Mouse (Mus musculus) midbrain, postnatal 0 days (tissue): ENCODE data around the gene Mageb16. TPM values are rescaled to one million over a fixed set of nuclear protein-coding genes. Genes with fewer than 3 reads are reported as not detected.

ENCODE experiments used
- ATAC-seq: fragments of 200-750 bp; cut with Nextera tagmentation; 2 replicates; pipeline ENCODE4 v1.8.0; 2017; ENCODE audit warnings: moderate number of reproducible peaks, mild to moderate bottlenecking, moderate TSS enrichment, moderate library complexity; ENCODE audit not compliant: low FRiP score
- DNase-seq: peaks from one replicate; pipeline ENCODE4 v3.0.0-alpha.2; 2015; ENCODE audit warnings: low spot score
- H3K27ac ChIP-seq: fragments of 300-500 bp; sonication (generic); 2 replicates; pipeline ENCODE4 v1.5.1; 2014; ENCODE audit warnings: low read depth, mild to moderate bottlenecking, low read length, mixed read lengths
- H3K27me3 ChIP-seq: fragments of 300-500 bp; sonication (generic); 2 replicates; pipeline ENCODE4 v1.6.1; 2014; ENCODE audit warnings: low read length, control low read depth, mixed read lengths; ENCODE audit not compliant: insufficient read depth
- H3K36me3 ChIP-seq: fragments of 300-500 bp; sonication (generic); 2 replicates; pipeline ENCODE4 v1.6.1; 2014; ENCODE audit warnings: low read length, control low read depth, mixed read lengths; ENCODE audit not compliant: insufficient read depth
- H3K4me1 ChIP-seq: fragments of 300-500 bp; sonication (generic); 2 replicates; pipeline ENCODE4 v1.6.1; 2014; ENCODE audit warnings: mild to moderate bottlenecking, control low read depth, antibody characterized with exemption, low read length, mixed read lengths; ENCODE audit not compliant: insufficient read depth
- H3K4me2 ChIP-seq: fragments of 300-500 bp; sonication (generic); 2 replicates; pipeline ENCODE4 v1.6.1; 2014; ENCODE audit warnings: low read depth, mild to moderate bottlenecking, low read length, mixed read lengths; ENCODE audit not compliant: poor library complexity, severe bottlenecking
- H3K4me3 ChIP-seq: fragments of 300-500 bp; sonication (generic); 2 replicates; pipeline ENCODE4 v1.5.1; 2014; ENCODE audit warnings: low read depth, mild to moderate bottlenecking, low read length, moderate library complexity
- H3K9ac ChIP-seq: fragments of 300-500 bp; sonication (generic); replicated peaks from 2 replicates; pipeline ENCODE4 v1.6.1; 2014; ENCODE audit warnings: mild to moderate bottlenecking, low read length, moderate library complexity, mixed read lengths; ENCODE audit not compliant: poor library complexity, severe bottlenecking
- H3K9me3 ChIP-seq: fragments of 300-500 bp; sonication (generic); 2 replicates; pipeline ENCODE4 v1.6.1; 2016; ENCODE audit warnings: low read length, control low read depth
- CTCF ChIP-seq: IDR thresholded peaks from 2 replicates; pipeline ENCODE4 v1.5.1; 2016; ENCODE audit warnings: antibody characterized with exemption, mild to moderate bottlenecking
- WGBS: fragments of 180-500 bp; shearing (Covaris S2); extraction: QIAGEN DNeasy Blood & Tissue Kit; methylation state at CpG from one replicate; pipeline ENCODE4 v1.1.7; 2014; 5-methylcytosine and 5-hydroxymethylcytosine counted together
- polyA plus RNA-seq: library from polyadenylated mRNA; unstranded; fragments of >200 nt; fragmentation: Nextera tagmentation; extraction: Ambion mirVana; gene quantifications from 2 replicates; pipeline ENCODE4 v1.2.1, GENCODE M21; 2015
- total RNA-seq: library from RNA; depleted of rRNA; stranded (reverse); fragments of >200 nt; gene quantifications from 2 replicates; pipeline ENCODE4 v1.2.3, GENCODE M21; 2014; rRNA removed

Gene Mageb16
- total RNA-seq (0.24 TPM in 1 of 2 replicates, not detected in the other), polyA plus RNA-seq (not detected in 2 replicates)

DNA sequence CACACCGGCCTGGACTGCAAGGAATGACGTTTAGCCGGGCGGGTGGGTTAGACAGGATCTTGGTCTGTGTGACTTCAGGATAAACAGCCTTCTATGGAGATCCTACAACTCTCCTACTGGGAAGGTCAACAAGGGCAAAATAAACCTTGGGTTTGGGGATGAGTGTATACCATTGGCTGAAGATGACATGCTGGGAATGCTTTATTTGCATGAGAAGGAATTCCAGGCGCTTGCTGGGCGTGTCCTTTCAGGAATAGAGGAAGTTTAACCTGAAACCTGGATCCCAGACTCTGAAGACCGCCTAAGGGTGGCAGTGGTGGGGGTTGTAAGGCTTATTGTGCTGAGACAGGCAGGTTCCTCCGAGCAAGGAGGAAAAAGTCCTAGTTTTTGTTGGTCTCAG lies at the start of gene Mageb16:
Gene Mageb16, minus strand, starts transcription at position 25 of the 400 bp plus-strand sequence.
- Histone ChIP-seq H3K4me2 (no peak within 1 kb of the TSS), H3K4me3 (no peak within 1 kb of the TSS), H3K4me1 (no peaks in the 10 kb centered on the region), H3K9me3 (no peaks in the 10 kb centered on the region), H3K9ac (no peak within 1 kb of the TSS), H3K27ac (no peak within 1 kb of the TSS), H3K36me3 (no peaks in the 10 kb centered on the region), H3K27me3 (no peaks in the 10 kb centered on the region)
- no peak for TF ChIP-seq CTCF
- WGBS, result 67% methylated on average over 8 of the region's 8 CpGs
- ATAC-seq (no peak), DNase-seq (no peak)

DNA sequence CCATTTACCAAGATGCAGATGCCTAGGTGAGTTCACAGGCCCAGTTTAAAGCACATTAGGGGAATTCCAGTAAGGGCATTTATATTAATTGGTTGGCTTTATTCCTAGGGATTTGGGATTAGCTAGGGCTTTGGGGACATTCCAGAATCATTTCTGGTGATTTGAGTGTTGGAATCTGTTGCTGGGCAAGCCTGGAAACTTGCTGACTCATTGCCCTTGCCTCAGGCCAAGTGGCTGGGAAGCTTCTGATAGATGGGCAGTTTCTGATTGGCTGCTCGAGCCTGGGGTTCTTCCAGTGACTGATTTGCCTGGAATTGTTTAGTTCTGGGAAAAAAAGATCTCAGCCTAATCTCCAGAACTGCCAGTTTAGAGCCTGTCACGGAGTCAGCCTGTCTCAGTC lies 20.1 kb downstream of the Mageb16 start:
- DNase-seq, result no peak
- Histone ChIP-seq H3K27ac (no peak overlapping the region), H3K4me3 (no peak overlapping the region), H3K9me3 (no peaks in the 10 kb centered on the region), H3K9ac (no peak overlapping the region), H3K27me3 (no peaks in the 10 kb centered on the region), H3K36me3 (no peaks in the 10 kb centered on the region), H3K4me1 (no peaks in the 10 kb centered on the region), H3K4me2 (no peak overlapping the region)
- ATAC-seq, result no peak
- TF ChIP-seq CTCF, result no peak
- 46% methylated on average over 2 of the region's 2 CpGs for WGBS

DNA sequence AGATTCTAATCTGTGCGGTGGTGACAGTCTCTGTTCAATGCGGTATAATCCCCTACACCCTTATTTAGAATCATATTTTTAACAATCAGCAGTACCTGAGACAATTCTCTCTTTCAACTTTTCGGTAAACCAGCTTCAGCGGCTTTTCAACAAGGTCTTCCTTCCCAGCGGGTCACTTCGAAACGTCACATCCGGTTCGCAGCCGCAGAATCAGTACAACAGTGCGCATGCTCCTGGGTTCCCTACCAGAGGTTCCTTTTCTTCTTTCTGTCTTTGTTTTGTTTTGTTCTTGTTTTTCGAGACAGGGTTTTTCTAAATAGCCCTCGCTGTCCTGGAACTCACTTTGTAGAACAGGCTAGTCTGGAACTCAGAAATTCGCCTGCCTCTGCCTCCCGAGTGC lies 35.8 kb downstream of the Mageb16 start:
- ATAC-seq (no peak), DNase-seq (no peak)
- H3K4me2 ChIP-seq, result no peak overlapping the region
- no peak for TF ChIP-seq CTCF
- no peak overlapping the region for H3K9ac ChIP-seq
- WGBS, result 92% methylated on average over 15 of the region's 15 CpGs
- H3K27me3 ChIP-seq, result no peaks in the 10 kb centered on the region
- H3K27ac ChIP-seq, result no peak overlapping the region
- no peaks in the 10 kb centered on the region for H3K9me3 ChIP-seq
- no peaks in the 10 kb centered on the region for H3K36me3 ChIP-seq
- H3K4me1 ChIP-seq, result no peaks in the 10 kb centered on the region
- H3K4me3 ChIP-seq, result no peak overlapping the region

DNA sequence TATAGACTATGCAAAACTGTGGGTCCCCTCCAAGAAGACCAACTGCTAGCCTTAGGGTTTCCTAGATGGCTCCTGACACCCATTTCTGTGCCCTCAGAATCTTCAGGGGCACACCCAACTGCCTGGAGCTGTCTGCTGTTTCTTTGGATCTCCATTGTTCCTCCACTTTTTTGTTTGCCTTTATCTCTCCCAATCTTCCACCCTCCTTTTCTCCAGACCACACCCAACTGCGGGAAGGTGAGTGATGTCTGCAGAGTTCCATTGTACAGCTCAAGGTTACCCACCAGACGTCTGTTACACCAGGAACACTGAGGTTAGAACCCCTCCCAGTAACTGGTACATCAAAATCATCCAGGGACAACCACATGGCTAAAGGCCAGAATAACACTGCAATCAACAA lies 64.8 kb downstream of the Mageb16 start:
- no peak for DNase-seq
- H3K4me1 ChIP-seq, result no peaks in the 10 kb centered on the region
- no peak for TF ChIP-seq CTCF
- H3K9me3 ChIP-seq, result no peaks in the 10 kb centered on the region
- 77% methylated on average over 2 of the region's 2 CpGs for WGBS
- ATAC-seq, result no peak
- H3K9ac ChIP-seq, result no peak overlapping the region
- no peak overlapping the region for H3K4me3 ChIP-seq
- H3K27ac ChIP-seq, result no peak overlapping the region
- H3K27me3 ChIP-seq, result no peaks in the 10 kb centered on the region
- H3K36me3 ChIP-seq, result no peaks in the 10 kb centered on the region
- no peak overlapping the region for H3K4me2 ChIP-seq

Other genes with a start within 250 kb of the Mageb16 start
- 1.5 and 2.5 TPM in 2 replicates for gene Gm7173, start 154.2 kb downstream of the Mageb16 start, total RNA-seq
- 0.53 and 1.3 TPM in 2 replicates for gene Gm7173, start 154.2 kb downstream of the Mageb16 start, polyA plus RNA-seq